Mouse (Mus musculus): Measurements from ENCODE around the gene Cpa2.

Gene Cpa2

GRCm38 (mm10) chr6:30576477-30577203 is 35.3 kb downstream of the Cpa2 start:
- in situ Hi-C loops (cut with MboI; ENCODE audit: low sequenced_read_pairs) = no loop called here

GRCm38 (mm10) chr6:30579961-30580840 is 38.8 kb downstream of the Cpa2 start:
- in situ Hi-C loops (cut with MboI; ENCODE audit: low sequenced_read_pairs) = no loop called here

- in situ Hi-C loops (cut with MboI; ENCODE audit: low sequenced_read_pairs) = no loop called here
Measured at GRCm38 (mm10) chr6:30580841-30581176, 39.4 kb downstream of the Cpa2 start.

- in situ Hi-C loops (cut with MboI; ENCODE audit: low sequenced_read_pairs) = no loop called here
Measured at GRCm38 (mm10) chr6:30586886-30587442, 45.6 kb downstream of the Cpa2 start.

DNA sequence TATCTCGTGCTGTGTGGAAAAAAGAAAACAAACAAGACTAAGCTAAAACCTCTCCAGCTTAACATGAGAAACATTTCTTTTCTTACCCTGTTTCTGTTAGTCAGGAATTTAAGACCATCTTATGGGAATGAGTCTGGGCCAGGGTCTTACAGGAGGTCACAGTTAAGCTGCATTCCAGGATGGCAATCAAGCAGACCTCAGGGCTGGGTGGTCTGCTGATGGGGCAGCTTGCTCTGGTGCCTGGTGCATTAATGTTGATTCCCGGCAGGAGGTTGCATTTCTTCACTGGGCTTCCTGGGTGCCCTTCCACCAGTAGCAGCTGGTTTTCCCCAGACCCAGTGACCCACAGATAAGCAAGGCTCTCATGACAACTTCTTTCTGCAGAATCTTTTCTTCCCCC is 48.4 kb downstream of the Cpa2 start:
- in situ Hi-C loops (cut with MboI; ENCODE audit: low sequenced_read_pairs) = no loop called here

DNA sequence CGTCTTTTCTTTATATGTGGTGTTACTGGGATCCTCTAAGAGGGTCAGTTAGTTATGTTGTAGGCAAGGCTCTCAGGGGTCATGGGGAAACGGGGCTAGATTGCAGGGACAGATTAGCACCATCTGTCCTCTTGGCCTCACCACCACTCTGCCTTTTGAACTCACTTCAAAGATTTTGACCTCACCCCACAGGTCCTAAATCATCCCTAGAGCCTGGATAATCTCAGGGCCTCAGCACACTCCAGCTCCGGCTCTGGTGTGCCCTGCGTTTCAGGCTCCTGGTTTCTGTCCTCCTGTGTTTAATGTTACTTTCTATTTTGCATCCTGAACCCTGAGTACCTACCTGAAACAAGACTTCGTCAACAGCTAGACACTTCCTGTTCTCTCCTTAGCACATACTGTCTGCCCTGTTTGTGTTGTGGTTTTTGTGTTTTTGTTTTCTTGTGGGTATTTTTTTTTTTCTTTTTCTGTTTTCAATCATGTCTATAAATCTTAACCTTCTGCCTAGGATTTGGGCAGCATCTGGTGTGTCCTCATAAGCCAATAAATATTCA is 50.5 kb downstream of the Cpa2 start:
- in situ Hi-C loops (cut with MboI; ENCODE audit: low sequenced_read_pairs) = no loop called here

DNA sequence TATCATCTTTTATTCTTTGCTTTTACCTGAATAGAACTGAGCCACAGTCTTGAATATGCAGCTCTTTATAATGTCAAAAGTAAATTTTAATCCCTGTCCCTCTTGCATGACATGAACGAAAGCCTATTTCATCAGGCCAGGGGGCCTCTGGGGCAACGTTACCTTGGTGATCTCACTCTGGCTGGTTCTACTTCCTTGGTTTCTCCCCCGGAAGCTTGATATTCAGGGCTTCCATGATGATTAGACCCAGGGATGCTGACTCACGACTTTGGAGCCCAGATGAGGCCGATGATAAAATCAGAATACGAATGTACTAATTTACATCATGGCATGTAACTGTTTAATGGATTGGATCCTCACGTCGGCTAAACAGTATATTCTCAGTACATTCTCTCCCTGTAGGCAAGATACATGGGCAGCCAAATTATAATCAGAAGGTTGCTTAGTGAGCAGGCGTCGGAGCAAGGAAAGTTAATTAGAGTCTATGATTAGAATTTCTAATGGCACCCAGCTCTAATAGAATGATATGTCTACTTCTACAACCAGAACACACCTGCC is 51.1 kb downstream of the Cpa2 start:
- in situ Hi-C loops (cut with MboI; ENCODE audit: low sequenced_read_pairs) = no loop called here

GRCm38 (mm10) chr6:30594364-30594763 is 53.0 kb downstream of the Cpa2 start:
- in situ Hi-C loops (cut with MboI; ENCODE audit: low sequenced_read_pairs) = no loop called here

DNA sequence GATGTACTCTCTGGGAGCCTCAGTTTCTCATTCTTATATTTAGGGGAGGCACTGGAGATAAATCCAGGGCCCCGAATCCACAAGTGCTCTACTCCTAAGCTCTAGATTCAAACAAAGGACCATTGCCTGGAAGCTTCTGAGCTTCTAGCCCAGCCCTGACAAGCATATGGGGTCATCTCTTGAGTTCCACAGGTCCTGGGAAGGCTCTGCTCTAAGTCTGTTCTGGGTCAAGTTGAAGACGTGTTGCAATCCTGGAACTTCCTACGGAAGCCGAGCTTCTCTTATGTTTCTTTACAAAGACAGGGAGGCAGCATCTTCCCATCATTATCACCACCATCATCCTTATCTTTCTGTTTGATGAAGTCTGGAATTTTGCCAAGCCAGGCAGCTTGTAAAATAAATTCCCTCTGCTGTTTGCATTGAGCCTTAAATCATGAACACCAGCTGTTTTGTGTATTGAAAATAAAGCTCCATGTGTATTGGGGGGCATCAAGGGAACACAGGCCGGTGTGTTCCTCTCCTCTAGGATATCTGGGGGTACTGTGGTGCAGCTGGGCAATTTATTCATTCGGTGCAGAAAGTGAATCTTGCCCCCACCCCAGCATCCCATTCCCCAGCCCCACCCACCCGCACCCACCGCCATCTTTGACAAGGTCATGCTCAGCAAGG is 55.0 kb downstream of the Cpa2 start:
- in situ Hi-C loops (cut with MboI; ENCODE audit: low sequenced_read_pairs) = no loop called here

DNA sequence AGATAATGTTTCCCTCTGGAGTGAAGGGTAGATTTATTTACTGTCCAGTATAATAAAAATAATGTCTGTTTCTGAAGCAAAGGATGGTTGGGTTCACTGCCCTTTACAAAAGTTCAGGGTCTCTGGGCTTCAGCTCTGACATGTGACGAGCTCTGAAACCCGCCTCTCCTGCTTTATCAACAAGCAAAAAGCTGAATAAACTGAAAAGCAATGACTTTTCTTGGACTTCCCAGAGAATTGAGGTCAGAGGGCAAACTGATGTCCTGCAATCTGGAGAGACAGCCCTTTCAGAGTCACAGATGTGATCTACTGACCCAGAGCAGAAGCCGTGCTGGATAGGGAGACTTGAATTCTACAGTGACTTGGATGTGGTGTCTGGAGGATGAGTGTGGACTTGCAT is 58.7 kb downstream of the Cpa2 start:
- in situ Hi-C loops (cut with MboI; ENCODE audit: low sequenced_read_pairs) = no loop called here

- in situ Hi-C loops (cut with MboI; ENCODE audit: low sequenced_read_pairs) = no loop called here
Measured at GRCm38 (mm10) chr6:30600995-30601394, 59.6 kb downstream of the Cpa2 start.

DNA sequence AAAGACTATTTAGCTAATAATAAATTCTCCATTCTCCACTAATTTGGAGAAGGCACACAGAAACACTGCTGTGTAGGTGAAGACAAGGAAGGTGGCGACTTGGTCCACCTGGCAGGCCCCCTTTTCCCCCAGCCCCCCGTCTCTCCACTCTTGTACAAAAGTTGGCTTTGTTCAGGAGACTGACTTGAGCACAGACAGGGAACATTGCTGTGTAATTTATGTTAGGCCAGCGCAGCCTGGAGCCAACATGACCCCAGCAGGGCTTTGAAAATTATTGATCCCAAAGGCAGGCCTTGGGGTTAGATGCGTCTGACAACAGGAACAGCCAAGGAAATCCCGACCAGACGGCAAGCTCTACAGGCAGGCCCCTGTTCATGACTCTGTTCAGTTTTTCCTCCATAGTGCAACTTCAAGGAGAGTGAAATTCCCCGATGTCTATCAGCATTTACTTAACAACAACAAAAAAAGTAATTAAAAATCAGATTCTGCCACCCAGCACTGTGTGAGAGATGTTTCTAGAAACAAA is 63.0 kb downstream of the Cpa2 start:
- in situ Hi-C loops (cut with MboI; ENCODE audit: low sequenced_read_pairs) = no loop called here

GRCm38 (mm10) chr6:30605111-30605510 is 63.7 kb downstream of the Cpa2 start:
- in situ Hi-C loops (cut with MboI; ENCODE audit: low sequenced_read_pairs) = no loop called here

DNA sequence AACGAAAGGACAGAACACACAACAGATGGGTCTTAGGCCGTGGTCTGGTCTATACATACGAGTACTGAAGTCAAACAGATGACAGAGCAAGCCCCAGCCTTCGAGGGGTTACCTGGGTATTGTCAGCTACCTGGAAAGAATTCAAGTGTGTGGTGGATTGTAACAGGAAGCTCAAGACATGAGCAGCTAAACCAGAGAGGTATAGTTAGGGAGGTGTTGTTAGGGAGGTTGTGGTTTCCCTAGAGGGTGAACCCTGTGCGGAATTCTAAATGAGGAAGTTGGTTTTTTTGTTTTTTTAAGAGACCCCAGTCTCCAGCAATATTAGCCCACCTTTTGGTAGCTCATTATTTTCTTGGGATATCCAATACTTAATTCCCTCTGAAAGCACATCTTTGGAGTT is 64.3 kb downstream of the Cpa2 start:
- in situ Hi-C loops (cut with MboI; ENCODE audit: low sequenced_read_pairs) = no loop called here

GRCm38 (mm10) chr6:30610710-30611109 is 69.3 kb downstream of the Cpa2 start, which contains the start of gene Cpa5:
TSS of gene Cpa5 (plus strand) at chr6:30611010.
- in situ Hi-C loops (cut with MboI; ENCODE audit: low sequenced_read_pairs) = no loop called here

GRCm38 (mm10) chr6:30611212-30611611 is 69.8 kb downstream of the Cpa2 start:
- in situ Hi-C loops (cut with MboI; ENCODE audit: low sequenced_read_pairs) = no loop called here
